Mouse (Mus musculus): ENCODE results near the gene Zfp426.

Gene Zfp426

DNA sequence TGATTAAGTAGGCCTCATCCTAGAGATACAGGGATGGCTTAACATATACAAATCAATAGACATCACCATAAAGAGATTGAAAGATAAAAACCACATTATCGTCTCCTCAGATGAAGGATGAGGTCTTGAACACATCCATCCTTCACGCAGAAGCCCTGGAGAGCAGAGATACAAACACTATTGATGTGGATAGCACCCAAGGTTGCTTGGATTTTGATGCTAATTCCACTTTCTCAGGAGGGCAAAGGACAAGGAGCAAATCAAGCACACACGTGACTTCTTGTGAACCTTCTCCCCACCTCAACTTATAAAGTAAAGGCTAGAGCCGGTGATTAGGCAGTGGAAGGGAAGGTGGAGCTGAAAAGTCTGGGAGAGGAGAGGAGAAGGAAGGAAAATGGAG is 38.9 kb downstream of the Zfp426 start:
- no peak for DNase-seq

- DNase-seq = no peak
These were observed 41.1 kb downstream of the Zfp426 start for GRCm38 (mm10) chr9:20451493-20451892.

DNA sequence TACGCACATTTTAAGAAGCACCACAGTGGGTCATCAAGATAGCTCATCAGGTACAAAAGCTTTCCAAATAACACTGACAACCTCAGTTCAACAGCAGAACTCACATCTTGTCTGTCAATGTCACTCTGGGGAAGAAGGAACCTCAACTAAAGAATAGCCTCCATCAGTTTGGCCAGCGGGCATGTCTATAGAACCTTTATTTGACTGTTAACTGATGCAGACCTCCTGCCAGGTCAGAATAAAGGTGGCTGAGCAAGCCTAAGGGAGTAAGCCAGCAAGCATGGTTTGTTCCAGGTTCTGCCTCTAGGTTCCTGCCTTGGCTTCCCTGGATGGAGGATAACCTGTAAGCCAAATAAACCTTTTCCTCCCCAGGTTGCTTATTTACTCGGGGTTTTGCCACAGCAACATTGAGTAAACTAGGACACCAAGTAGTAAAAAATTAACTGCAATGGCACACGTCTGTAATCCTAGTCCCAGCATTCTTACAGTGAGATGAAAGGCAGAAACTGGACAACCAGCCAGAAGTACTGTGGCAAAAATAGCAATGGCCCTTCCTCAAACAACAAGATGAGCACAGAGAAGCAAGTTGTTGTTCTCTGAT is 49.3 kb downstream of the Zfp426 start:
- no peak for DNase-seq

DNA sequence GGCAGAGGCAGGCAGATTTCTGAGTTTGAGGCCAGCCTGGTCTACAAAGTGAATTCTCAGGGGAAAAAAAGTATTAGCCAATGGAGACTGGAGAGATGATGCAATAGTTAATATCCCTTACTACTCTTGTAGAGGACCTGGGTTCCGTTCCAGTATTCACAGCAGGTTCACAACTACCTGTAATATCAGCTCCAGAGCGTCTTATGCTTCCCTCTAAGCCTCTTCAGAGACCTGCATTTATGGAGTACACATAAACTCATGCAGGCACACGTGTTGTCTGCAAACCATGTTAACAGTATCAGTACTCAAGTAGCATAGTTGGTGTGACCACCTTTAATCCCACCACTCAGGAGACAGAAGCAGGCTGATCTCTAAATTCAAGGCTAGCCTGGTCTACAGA is 62.5 kb downstream of the Zfp426 start:
- no peak for DNase-seq

Measured in cerebellum, postnatal 36 days (tissue).